Mouse (Mus musculus): ENCODE data around the gene Fancg. TPM values are rescaled to one million over a fixed set of nuclear protein-coding genes. Genes with fewer than 3 reads are reported as not detected.

The Fancg gene
- total RNA-seq, 4 experiments from 2014 or later = 12.5 to 14.6 (median 13.7) TPM

Other genes starting within 250 kb of the Fancg start
- not detected for gene Ccl21a, start 236.5 kb downstream of the Fancg start, total RNA-seq (2022)
- under 1 TPM in 2 of 4 experiments, not detected in 2; 0.11 to 0.14 TPM for gene Fam205a1, start 156.6 kb downstream of the Fancg start, total RNA-seq (2022)
- gene Gm12394, start 153.7 kb downstream of the Fancg start, total RNA-seq (2022) = 1 to 10 TPM; 1.8 to 2.2 (median 2.1) TPM
- 1 to 10 TPM; 1.3 to 2.4 (median 1.7) TPM for gene Fam205c, start 136.3 kb downstream of the Fancg start, total RNA-seq (2022)
- 100 to 1,000 TPM; 321 to 373 (median 328) TPM for gene Phf24, start 93.8 kb downstream of the Fancg start, total RNA-seq (2022)
- gene Dnajb5, start 60.7 kb downstream of the Fancg start, total RNA-seq (2022) = 100 to 1,000 TPM; 118 to 162 (median 149) TPM
- gene 1700022I11Rik, start 40.9 kb downstream of the Fancg start, total RNA-seq (2022) = not detected
- 100 to 1,000 TPM; 173 to 199 (median 188) TPM for gene Vcp, start 10.0 kb downstream of the Fancg start, total RNA-seq (2022)
- 10 to 100 TPM; 23.1 to 31.2 (median 25.2) TPM for gene Pigo, start 15.3 kb upstream of the Fancg start, total RNA-seq (2022)
- 100 to 1,000 TPM in 3 of 4 experiments, 10 to 100 TPM in 1; 97.3 to 121 (median 114) TPM for gene Stoml2, start 21.2 kb upstream of the Fancg start, total RNA-seq (2022)
- gene Fam214b, start 35.7 kb upstream of the Fancg start, total RNA-seq (2022) = 10 to 100 TPM; 32.3 to 44.5 (median 37.2) TPM
- 10 to 100 TPM; 43.9 to 50.8 (median 48.2) TPM for gene Unc13b, start 48.4 kb upstream of the Fancg start, total RNA-seq (2022)

Data from left cerebral cortex, adult 8-10 months (tissue).